Mouse (Mus musculus) liver, postnatal 0 days (tissue): ENCODE results near the gene Fn1. TPM values are rescaled to one million over a fixed set of nuclear protein-coding genes. Genes with fewer than 3 reads are reported as not detected.

Experiments used
- ATAC-seq: fragments of 200-750 bp; cut with Nextera tagmentation; 2 replicates; pipeline ENCODE4 v1.8.0; 2017; ENCODE audit warnings: mild to moderate bottlenecking, moderate library complexity
- DNase-seq: peaks from one replicate; pipeline ENCODE4 v3.0.0-alpha.2; 2016
- H3K27ac ChIP-seq: fragments of 300-500 bp; sonication (generic); 2 replicates; pipeline ENCODE4 v1.5.1; 2014; ENCODE audit warnings: antibody characterized with exemption, moderate library complexity, mild to moderate bottlenecking, low read depth
- H3K27me3 ChIP-seq: fragments of 300-500 bp; sonication (generic); 2 replicates; pipeline ENCODE4 v1.6.1; 2014; ENCODE audit warnings: low read length, control low read depth, mixed read lengths; ENCODE audit not compliant: insufficient read depth
- H3K36me3 ChIP-seq: fragments of 300-500 bp; sonication (generic); replicated peaks from 2 replicates; pipeline ENCODE4 v1.6.1; 2014; ENCODE audit warnings: mild to moderate bottlenecking, control low read depth, low read length, moderate library complexity, mixed read lengths; ENCODE audit not compliant: insufficient read depth
- H3K4me1 ChIP-seq: fragments of 300-500 bp; sonication (generic); 2 replicates; pipeline ENCODE4 v1.6.1; 2014; ENCODE audit warnings: antibody characterized with exemption, mild to moderate bottlenecking, control low read depth; ENCODE audit not compliant: insufficient read depth
- H3K4me2 ChIP-seq: fragments of 300-500 bp; sonication (generic); 2 replicates; pipeline ENCODE4 v1.6.1; 2014; ENCODE audit warnings: low read depth, mild to moderate bottlenecking, low read length, moderate library complexity, mixed read lengths
- H3K4me3 ChIP-seq: fragments of 300-500 bp; sonication (generic); 2 replicates; pipeline ENCODE4 v1.5.1; 2014; ENCODE audit warnings: low read depth, low read length
- H3K9ac ChIP-seq: fragments of 300-500 bp; sonication (generic); replicated peaks from 2 replicates; pipeline ENCODE4 v1.6.1; 2014; ENCODE audit warnings: mild to moderate bottlenecking, moderate library complexity
- H3K9me3 ChIP-seq: fragments of 300-500 bp; sonication (generic); 2 replicates; pipeline ENCODE4 v1.6.1; 2016; ENCODE audit warnings: mild to moderate bottlenecking, control low read depth, low read length, mixed read lengths
- CTCF ChIP-seq: sonication (generic); IDR thresholded peaks from 2 replicates; pipeline ENCODE4 v1.5.1; 2016; ENCODE audit warnings: antibody characterized with exemption, low read depth
- EP300 ChIP-seq: IDR thresholded peaks from 2 replicates; pipeline ENCODE4 v1.6.1; 2016; ENCODE audit warnings: antibody characterized with exemption, low read depth, mild to moderate bottlenecking
- WGBS: fragments of 180-500 bp; shearing (Covaris S2); extraction: QIAGEN DNeasy Blood & Tissue Kit; methylation state at CpG from one replicate; pipeline ENCODE4 v1.1.7; 2014; ENCODE audit not compliant: insufficient replicate concordance; 5-methylcytosine and 5-hydroxymethylcytosine counted together
- polyA plus RNA-seq: library from polyadenylated mRNA; unstranded; fragments of >200 nt; fragmentation: Nextera tagmentation; extraction: Ambion mirVana; gene quantifications from 2 replicates; pipeline ENCODE4 v1.2.1, GENCODE M21; 2015

Fn1 gene
- polyA plus RNA-seq, 1 experiment from 2014 or later, result 450 TPM

GRCm38 (mm10) chr1:71673398-71673910 is 20.5 kb upstream of the Fn1 start:
- TF ChIP-seq CTCF (no peak), EP300 (no peak)
- no peak overlapping the region for H3K9ac ChIP-seq
- H3K27ac ChIP-seq, result no peak overlapping the region
- H3K36me3 ChIP-seq, result no peaks in the 10 kb centered on the region
- DNase-seq (no peak), ATAC-seq (no peak)
- H3K4me2 ChIP-seq, result no peak overlapping the region
- no peak overlapping the region for H3K4me3 ChIP-seq
- 30% methylated on average over 3 of the region's 3 CpGs for WGBS
- H3K4me1 ChIP-seq, result no peaks in the 10 kb centered on the region
- 0 out of 2 replicates have a peak, but pooled peaks cover 2% of the 10 kb centered on the region for H3K9me3 ChIP-seq
- H3K27me3 ChIP-seq, result no peaks in the 10 kb centered on the region

GRCm38 (mm10) chr1:71672346-71672745 is 19.3 kb upstream of the Fn1 start:
- H3K4me1 ChIP-seq, result no peaks in the 10 kb centered on the region
- no peak overlapping the region for H3K27ac ChIP-seq
- no peak overlapping the region for H3K4me2 ChIP-seq
- TF ChIP-seq CTCF (no peak), EP300 (no peak)
- H3K9ac ChIP-seq, result no peak overlapping the region
- ATAC-seq (no peak), DNase-seq (no peak)
- H3K36me3 ChIP-seq, result no peaks in the 10 kb centered on the region
- H3K9me3 ChIP-seq, result no peaks in the 10 kb centered on the region
- WGBS, result 78% methylated on average over 3 of the region's 3 CpGs
- no peak overlapping the region for H3K4me3 ChIP-seq
- H3K27me3 ChIP-seq, result no peaks in the 10 kb centered on the region

GRCm38 (mm10) chr1:71663242-71663641 is 10.2 kb upstream of the Fn1 start:
- no peaks in the 10 kb centered on the region for H3K36me3 ChIP-seq
- 84% methylated on average over 6 of the region's 6 CpGs for WGBS
- peaks cover 8% of the 10 kb centered on the region for H3K9me3 ChIP-seq
- no peaks in the 10 kb centered on the region for H3K4me1 ChIP-seq
- H3K27ac ChIP-seq, result no peak overlapping the region
- no peak overlapping the region for H3K9ac ChIP-seq
- no peak overlapping the region for H3K4me2 ChIP-seq
- H3K4me3 ChIP-seq, result no peak overlapping the region
- H3K27me3 ChIP-seq, result no peaks in the 10 kb centered on the region
- TF ChIP-seq CTCF (no peak), EP300 (no peak)
- DNase-seq (no peak), ATAC-seq (no peak)

GRCm38 (mm10) chr1:71658632-71659031 is 5.6 kb upstream of the Fn1 start:
- no peak for DNase-seq
- no peaks in the 10 kb centered on the region for H3K4me1 ChIP-seq
- TF ChIP-seq EP300 (no peak), CTCF (no peak)
- H3K36me3 ChIP-seq, result no peaks in the 10 kb centered on the region
- 67% methylated on average over 6 of the region's 6 CpGs for WGBS
- no peak overlapping the region for H3K4me2 ChIP-seq
- no peak overlapping the region for H3K9ac ChIP-seq
- H3K27me3 ChIP-seq, result 0 out of 2 replicates have a peak, but pooled peaks cover 5% of the 10 kb centered on the region
- H3K9me3 ChIP-seq, result peaks cover 8% of the 10 kb centered on the region
- no peak for ATAC-seq
- H3K4me3 ChIP-seq, result no peak overlapping the region
- H3K27ac ChIP-seq, result no peak overlapping the region

- WGBS, result 56% methylated on average over 6 of the region's 6 CpGs
- no peak overlapping the region for H3K9ac ChIP-seq
- DNase-seq (no peak), ATAC-seq (no peak)
- H3K9me3 ChIP-seq, result no peaks in the 10 kb centered on the region
- no peak overlapping the region for H3K4me2 ChIP-seq
- no peak overlapping the region for H3K4me3 ChIP-seq
- no peak overlapping the region for H3K27ac ChIP-seq
- 0 out of 2 replicates have a peak, but pooled peaks cover 8% of the 10 kb centered on the region for H3K27me3 ChIP-seq
- TF ChIP-seq CTCF (no peak), EP300 (no peak)
- H3K36me3 ChIP-seq, result no peaks in the 10 kb centered on the region
- no peaks in the 10 kb centered on the region for H3K4me1 ChIP-seq
Observed at GRCm38 (mm10) chr1:71656309-71656708, 3.3 kb upstream of the Fn1 start.

- H3K36me3 ChIP-seq, result peaks cover 3% of the 10 kb centered on the region; the same call in 1 of the 2 replicates
- H3K9ac ChIP-seq, result peak overlapping the region; percentile 63
- H3K27me3 ChIP-seq, result 0 out of 2 replicates have a peak, but pooled peaks cover 8% of the 10 kb centered on the region
- no peaks in the 10 kb centered on the region for H3K9me3 ChIP-seq
- 22% methylated on average over 8 of the region's 8 CpGs for WGBS
- peak overlapping the region; percentile 62 for H3K4me3 ChIP-seq
- TF ChIP-seq EP300 (no peak), CTCF (no peak)
- ATAC-seq, result no peak
- DNase-seq, result no peak
- peak overlapping the region; percentile 82 for H3K27ac ChIP-seq
- H3K4me1 ChIP-seq, result no peaks in the 10 kb centered on the region
- H3K4me2 ChIP-seq, result peak overlapping the region; percentile 73
Observed at GRCm38 (mm10) chr1:71654221-71654620, 1.2 kb upstream of the Fn1 start.
